Mouse (Mus musculus) lung, postnatal 0 days (tissue): Measurements from ENCODE around the gene Rufy2.

Experiments
- CTCF ChIP-seq: IDR thresholded peaks from 2 replicates; pipeline ENCODE4 v1.5.1; 2016; ENCODE audit warnings: antibody characterized with exemption, mild to moderate bottlenecking
- EP300 ChIP-seq: IDR thresholded peaks from 2 replicates; pipeline ENCODE4 v1.6.1; 2016; ENCODE audit warnings: antibody characterized with exemption, mild to moderate bottlenecking, control low read depth

DNA sequence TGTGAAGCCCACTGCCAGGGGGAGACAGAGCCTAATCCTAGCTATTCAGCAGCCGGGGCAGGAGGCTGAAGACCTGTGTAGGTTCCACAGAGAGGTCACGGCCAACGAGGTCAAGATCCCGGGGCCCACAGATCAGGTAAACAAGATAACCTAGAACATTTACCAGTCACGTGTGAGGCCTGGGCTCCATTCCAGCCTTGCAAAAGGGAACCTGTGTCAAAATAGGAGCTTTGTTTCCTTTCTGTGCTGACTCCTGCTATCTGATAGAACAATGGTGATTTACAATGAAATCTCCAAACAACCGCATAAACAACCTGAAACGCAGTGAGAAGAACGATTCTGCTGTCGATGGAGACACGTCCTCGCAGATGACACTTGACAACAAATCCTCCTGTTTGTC is 80.4 kb downstream of the Rufy2 start:
- TF ChIP-seq CTCF (no peak), EP300 (0 out of 2 replicates have a peak, but pooled peaks have one; percentile 24)
